ENCODE assay signal across 9 mouse cellular contexts in the genomic region with DNA sequence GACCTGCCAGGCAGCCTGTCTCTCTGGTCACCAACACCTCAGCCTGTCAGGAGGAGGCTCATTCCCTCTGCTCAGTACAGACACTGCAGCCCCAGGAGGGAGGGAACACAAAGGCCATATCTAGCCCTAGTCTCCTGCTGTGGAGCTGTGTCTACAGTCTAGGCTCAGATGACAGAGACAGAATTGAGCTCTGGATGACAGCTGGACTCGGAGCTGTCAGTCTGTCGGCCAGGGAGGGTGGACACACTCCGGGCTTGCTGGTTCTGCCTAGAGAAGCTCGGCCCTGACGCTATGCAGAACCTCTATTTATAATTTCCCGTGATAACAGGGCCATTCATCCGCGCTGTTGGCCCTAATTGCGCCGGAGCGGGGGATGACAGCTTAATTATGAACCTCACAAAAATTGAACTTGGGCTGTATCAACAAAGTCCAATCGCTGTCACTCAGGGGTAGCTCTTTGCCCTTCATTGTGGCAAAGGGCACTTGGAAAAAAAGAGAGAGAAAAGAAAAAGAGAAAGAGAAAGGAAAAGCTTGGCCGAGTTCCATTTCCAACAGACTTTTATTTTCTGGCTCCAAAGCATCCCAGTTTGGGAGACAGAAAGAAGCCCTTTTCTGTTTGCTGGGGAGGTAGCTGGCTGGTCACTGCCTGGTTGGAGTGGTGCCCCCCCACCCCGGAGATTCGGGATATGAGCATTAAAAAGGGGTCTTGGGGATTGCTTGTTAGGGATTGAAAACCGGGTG. TPM values are rescaled to one million over a fixed set of nuclear protein-coding genes. Genes with fewer than 3 reads are reported as not detected.
A peak's percentile ranks its signal among the peaks of the same experiment; 100 is the strongest.
DNase-seq lines count a peak whose midpoint lies in the region; ATAC-seq lines count a peak whose summit lies in the region.
"Had no signal": no experiment of that assay in that cellular context is flagged by ENCODE, and none has a peak within 500 bp of the region (broad histone marks: within the 10 kb centered on the region; RNA-seq: fewer than 3 reads in every experiment).

No protein-coding gene starts in this region.

- peak; percentile 17 to 31 for DNase-seq in left cerebral cortex, postnatal 25 days (ENCODE audit: low spot score in 2 of 2)
- no peak for DNase-seq in left cerebral cortex, postnatal 4 days
- DNase-seq in gastrocnemius, postnatal 10 days: no peak
- DNase-seq in left cerebral cortex, postnatal 14 days (ENCODE audit: low spot score in 2 of 2): no peak

- H3K27ac ChIP-seq in forebrain, embryonic 13.5 days: peak overlapping the region; percentile 75
- no peak overlapping the region for H3K27ac ChIP-seq in hindbrain, embryonic 13.5 days
- H3K27ac ChIP-seq in midbrain, embryonic 16.5 days (ENCODE audit: low read length): no peak overlapping the region
- H3K27ac ChIP-seq: embryonic facial prominence, embryonic 12.5 days had no signal

- H3K4me2 ChIP-seq in forebrain, embryonic 13.5 days: peak overlapping the region; percentile 34
- H3K4me2 ChIP-seq in hindbrain, embryonic 13.5 days: peak overlapping the region; percentile 17; the same call in 1 of the 2 replicates
- no peak overlapping the region for H3K4me2 ChIP-seq in midbrain, embryonic 16.5 days (ENCODE audit: low read length)
- H3K4me2 ChIP-seq: embryonic facial prominence, embryonic 12.5 days had no signal

- no peaks in the 10 kb centered on the region for H3K36me3 ChIP-seq in forebrain, embryonic 13.5 days (ENCODE audit: poor library complexity, severe bottlenecking)
- no peaks in the 10 kb centered on the region for H3K36me3 ChIP-seq in hindbrain, embryonic 13.5 days
- H3K36me3 ChIP-seq in midbrain, embryonic 16.5 days (ENCODE audit: control insufficient read depth, insufficient read depth, low read length): no peaks in the 10 kb centered on the region
- H3K36me3 ChIP-seq: embryonic facial prominence, embryonic 12.5 days had no signal

- H3K27me3 ChIP-seq in forebrain, embryonic 13.5 days: peaks cover 15% of the 10 kb centered on the region
- H3K27me3 ChIP-seq in hindbrain, embryonic 13.5 days: peaks cover 43% of the 10 kb centered on the region
- H3K27me3 ChIP-seq in midbrain, embryonic 16.5 days (ENCODE audit: control insufficient read depth, insufficient read depth, low read depth, low read length): no peaks in the 10 kb centered on the region; the same call in 1 of the 2 replicates

- H3K9me3 ChIP-seq in forebrain, embryonic 13.5 days (replicated peaks): no peaks in the 10 kb centered on the region
- no peaks in the 10 kb centered on the region for H3K9me3 ChIP-seq in hindbrain, embryonic 13.5 days
- H3K9me3 ChIP-seq in midbrain, embryonic 16.5 days (replicated peaks; ENCODE audit: control insufficient read depth, low read length, poor library complexity, severe bottlenecking): no peaks in the 10 kb centered on the region
- H3K9me3 ChIP-seq: embryonic facial prominence, embryonic 12.5 days had no signal

- peak overlapping the region; percentile 46; the same call in 1 of the 2 replicates for H3K9ac ChIP-seq in forebrain, embryonic 13.5 days
- peak overlapping the region; percentile 24; the same call in 1 of the 2 replicates for H3K9ac ChIP-seq in hindbrain, embryonic 13.5 days
- H3K9ac ChIP-seq in midbrain, embryonic 16.5 days (ENCODE audit: low read depth, low read length): 0 out of 2 replicates have a peak overlapping the region, but pooled peaks have one; percentile 5
- H3K9ac ChIP-seq: embryonic facial prominence, embryonic 12.5 days had no signal

- peak; percentile 45 for ATAC-seq in forebrain, embryonic 13.5 days
- peak; percentile 57; the same call in 1 of the 2 replicates for ATAC-seq in hindbrain, embryonic 13.5 days (ENCODE audit: low FRiP score)
- no peak for ATAC-seq in midbrain, embryonic 16.5 days
- no peak for ATAC-seq in erythroid progenitor cell, adult 5-6 weeks (replicated peaks; ENCODE audit: low FRiP score, poor library complexity, severe bottlenecking)

- H3K4me1 ChIP-seq in forebrain, embryonic 13.5 days: peaks cover 26% of the 10 kb centered on the region
- H3K4me1 ChIP-seq in hindbrain, embryonic 13.5 days (replicated peaks): peaks cover 23% of the 10 kb centered on the region
- H3K4me1 ChIP-seq in midbrain, embryonic 16.5 days (ENCODE audit: control insufficient read depth, insufficient read depth, low read length): peaks cover 2% of the 10 kb centered on the region

- intact Hi-C loops in left cerebral cortex, postnatal 25 days (cut with DNase I): no loop called here
- intact Hi-C loops in left cerebral cortex, postnatal 4 days (cut with DNase I): no loop called here
- intact Hi-C loops in left cerebral cortex, postnatal 14 days (cut with DNase I): no loop called here

- whole genome bisulfite sequencing in forebrain, embryonic 13.5 days: 22% methylated on average over 16 of the region's 16 CpGs
- 31% methylated on average over 16 of the region's 16 CpGs for WGBS in hindbrain, embryonic 13.5 days
- WGBS in midbrain, embryonic 16.5 days: 32% methylated on average over 16 of the region's 16 CpGs

- H3K4me3 ChIP-seq in forebrain, embryonic 13.5 days: no peak overlapping the region
- H3K4me3 ChIP-seq in hindbrain, embryonic 13.5 days: no peak overlapping the region
- no peak overlapping the region for H3K4me3 ChIP-seq in midbrain, embryonic 16.5 days (ENCODE audit: low read depth, low read length)
- H3K4me3 ChIP-seq: embryonic facial prominence, embryonic 12.5 days had no signal

RNA-seq across cellular contexts. Expression of gene Kifc5b, which starts 24.1 kb away (rescaled TPM):
- total RNA-seq in left cerebral cortex, postnatal 25 days (2021): 1 to 10 TPM; 3.1 to 3.9 TPM
- 1 to 10 TPM; 4.8 to 6.0 TPM for total RNA-seq in left cerebral cortex, postnatal 4 days (2021)
- polyA plus RNA-seq in forebrain, embryonic 13.5 days (2015; fragmentation: Nextera tagmentation; extraction: Ambion mirVana): 8.9 and 9.2 TPM in 2 replicates
- 3.6 and 4.5 TPM in 2 replicates for polyA plus RNA-seq in hindbrain, embryonic 13.5 days (2015; fragmentation: Nextera tagmentation; extraction: Ambion mirVana)
- 2.3 and 3.3 TPM in 2 replicates for polyA plus RNA-seq in midbrain, embryonic 16.5 days (2015; fragmentation: Nextera tagmentation; extraction: Ambion mirVana)
- 34.8 and 41.4 TPM in 2 replicates for total RNA-seq in erythroid progenitor cell, adult 5-6 weeks (2015; ENCODE audit: low replicate concordance)
- total RNA-seq in erythroid progenitor cell, adult 5-6 weeks (2017; ENCODE audit: low replicate concordance): 197 and 257 TPM in 2 replicates
- 1 to 10 TPM; 2.5 to 4.1 TPM for total RNA-seq in gastrocnemius, postnatal 10 days (2021)
- total RNA-seq in left cerebral cortex, postnatal 14 days (2021): 1 to 10 TPM; 2.9 to 3.3 TPM

RNA-seq across cellular contexts. Expression of gene Phf1, which starts 40.0 kb away (rescaled TPM):
- 10 to 100 TPM; 24.8 to 25.0 TPM for total RNA-seq in left cerebral cortex, postnatal 25 days (2021)
- 10 to 100 TPM; 30.5 to 33.6 TPM for total RNA-seq in left cerebral cortex, postnatal 4 days (2021)
- polyA plus RNA-seq in forebrain, embryonic 13.5 days (2015; fragmentation: Nextera tagmentation; extraction: Ambion mirVana): 8.8 and 9.5 TPM in 2 replicates
- polyA plus RNA-seq in hindbrain, embryonic 13.5 days (2015; fragmentation: Nextera tagmentation; extraction: Ambion mirVana): 17.9 and 19.2 TPM in 2 replicates
- polyA plus RNA-seq in midbrain, embryonic 16.5 days (2015; fragmentation: Nextera tagmentation; extraction: Ambion mirVana): 24.5 and 28.0 TPM in 2 replicates
- total RNA-seq in erythroid progenitor cell, adult 5-6 weeks (2015; ENCODE audit: low replicate concordance): 23.1 and 29.6 TPM in 2 replicates
- total RNA-seq in erythroid progenitor cell, adult 5-6 weeks (2017; ENCODE audit: low replicate concordance): 19.4 and 34.5 TPM in 2 replicates
- total RNA-seq in gastrocnemius, postnatal 10 days (2021): 1 to 10 TPM; 5.1 to 8.1 TPM
- total RNA-seq in left cerebral cortex, postnatal 14 days (2021): 10 to 100 TPM; 16.8 to 20.2 TPM

RNA-seq across cellular contexts. Expression of gene Cuta, which starts 46.6 kb away (rescaled TPM):
- 100 to 1,000 TPM; 111 to 123 TPM for total RNA-seq in left cerebral cortex, postnatal 25 days (2021)
- total RNA-seq in left cerebral cortex, postnatal 4 days (2021): 10 to 100 TPM; 78.8 TPM
- polyA plus RNA-seq in forebrain, embryonic 13.5 days (2015; fragmentation: Nextera tagmentation; extraction: Ambion mirVana): 171 and 172 TPM in 2 replicates
- 133 and 148 TPM in 2 replicates for polyA plus RNA-seq in hindbrain, embryonic 13.5 days (2015; fragmentation: Nextera tagmentation; extraction: Ambion mirVana)
- 130 TPM in 2 replicates for polyA plus RNA-seq in midbrain, embryonic 16.5 days (2015; fragmentation: Nextera tagmentation; extraction: Ambion mirVana)
- total RNA-seq in erythroid progenitor cell, adult 5-6 weeks (2015; ENCODE audit: low replicate concordance): 54.9 and 88.3 TPM in 2 replicates
- 8.2 and 9.3 TPM in 2 replicates for total RNA-seq in erythroid progenitor cell, adult 5-6 weeks (2017; ENCODE audit: low replicate concordance)
- total RNA-seq in gastrocnemius, postnatal 10 days (2021): 10 to 100 TPM; 87.9 to 91.1 TPM
- 100 to 1,000 TPM; 127 to 133 TPM for total RNA-seq in left cerebral cortex, postnatal 14 days (2021)

RNA-seq across cellular contexts. Expression of gene Nkx2-5, which starts 48.0 kb away (rescaled TPM):
- total RNA-seq in left cerebral cortex, postnatal 25 days (2021): not detected
- not detected for total RNA-seq in left cerebral cortex, postnatal 4 days (2021)
- 0.53 TPM in 1 of 2 replicates, not detected in the other for polyA plus RNA-seq in forebrain, embryonic 13.5 days (2015; fragmentation: Nextera tagmentation; extraction: Ambion mirVana)
- polyA plus RNA-seq in hindbrain, embryonic 13.5 days (2015; fragmentation: Nextera tagmentation; extraction: Ambion mirVana): 0.39 and 0.67 TPM in 2 replicates
- not detected in 2 replicates for polyA plus RNA-seq in midbrain, embryonic 16.5 days (2015; fragmentation: Nextera tagmentation; extraction: Ambion mirVana)
- total RNA-seq in erythroid progenitor cell, adult 5-6 weeks (2015; ENCODE audit: low replicate concordance): not detected in 2 replicates
- not detected in 2 replicates for total RNA-seq in erythroid progenitor cell, adult 5-6 weeks (2017; ENCODE audit: low replicate concordance)
- not detected for total RNA-seq in gastrocnemius, postnatal 10 days (2021)
- total RNA-seq in left cerebral cortex, postnatal 14 days (2021): not detected

RNA-seq across cellular contexts. Expression of gene Syngap1, which starts 48.2 kb away (rescaled TPM):
- 100 to 1,000 TPM; 492 TPM for total RNA-seq in left cerebral cortex, postnatal 25 days (2021)
- total RNA-seq in left cerebral cortex, postnatal 4 days (2021): 100 to 1,000 TPM; 350 to 366 TPM
- polyA plus RNA-seq in forebrain, embryonic 13.5 days (2015; fragmentation: Nextera tagmentation; extraction: Ambion mirVana): 5.9 TPM in 2 replicates
- polyA plus RNA-seq in hindbrain, embryonic 13.5 days (2015; fragmentation: Nextera tagmentation; extraction: Ambion mirVana): 4.6 and 5.9 TPM in 2 replicates
- polyA plus RNA-seq in midbrain, embryonic 16.5 days (2015; fragmentation: Nextera tagmentation; extraction: Ambion mirVana): 4.3 and 4.6 TPM in 2 replicates
- 3.8 and 4.3 TPM in 2 replicates for total RNA-seq in erythroid progenitor cell, adult 5-6 weeks (2015; ENCODE audit: low replicate concordance)
- total RNA-seq in erythroid progenitor cell, adult 5-6 weeks (2017; ENCODE audit: low replicate concordance): 11.7 and 14.4 TPM in 2 replicates
- 10 to 100 TPM in 1 of 2 experiments, 1 to 10 TPM in 1; 8.2 to 11.8 TPM for total RNA-seq in gastrocnemius, postnatal 10 days (2021)
- 100 to 1,000 TPM; 594 to 653 TPM for total RNA-seq in left cerebral cortex, postnatal 14 days (2021)

Comparison
In these comparisons a context has a peak if more than half of its experiments do, and no peak if none do; other contexts are left out.
1. DNase-seq: peak in left cerebral cortex, postnatal 25 days (2 of 2); none in left cerebral cortex, postnatal 4 days (single experiment), gastrocnemius, postnatal 10 days (single experiment) and left cerebral cortex, postnatal 14 days (0 of 2).
2. ATAC-seq: peak in forebrain, embryonic 13.5 days (single experiment) and hindbrain, embryonic 13.5 days (single experiment); none in midbrain, embryonic 16.5 days (single experiment) and erythroid progenitor cell, adult 5-6 weeks (single experiment).
3. RNA of gene Kifc5b, which starts 24.1 kb away (total RNA-seq): 34.8 to 257 TPM in erythroid progenitor cell, adult 5-6 weeks; 4.8 to 6.0 TPM in left cerebral cortex, postnatal 4 days, 2.5 to 4.1 TPM in gastrocnemius, postnatal 10 days, 3.1 to 3.9 TPM in left cerebral cortex, postnatal 25 days and 2.9 to 3.3 TPM in left cerebral cortex, postnatal 14 days; every median in the first group is over 4 times any median in the second.
4. Peak in every context shown above with its lines, with median percentiles within 50 percentile points of each other: H3K9ac ChIP-seq.